Mouse (Mus musculus) CH12.LX (cell line): ENCODE results near the gene Dirc2. TPM values are rescaled to one million over a fixed set of nuclear protein-coding genes. Genes with fewer than 3 reads are reported as not detected.

Source experiments
- DNase-seq: peaks from one replicate; pipeline ENCODE4 v3.0.0-alpha.2; 2013; ENCODE audit errors: extremely low read depth
- H3K27ac ChIP-seq: 2 replicates; pipeline ENCODE4 v1.5.1; 2012; ENCODE audit warnings: low read depth, mild to moderate bottlenecking, control low read depth, moderate library complexity; ENCODE audit not compliant: insufficient read depth
- H3K27me3 ChIP-seq: replicated peaks from 2 replicates; pipeline ENCODE3; 2012; ENCODE audit warnings: inconsistent platforms
- H3K36me3 ChIP-seq, 2 experiments: replicated peaks in 1 of 2; 2 replicates each; pipeline versions ENCODE3 to v1.6.1; 2012; ENCODE audit warnings: inconsistent platforms in 1 of 2, low read length in 1 of 2, mild to moderate bottlenecking in 1 of 2, mixed read lengths in 1 of 2, moderate library complexity in 1 of 2; ENCODE audit not compliant: control insufficient read depth in 1 of 2, insufficient read depth in 1 of 2
- H3K4me1 ChIP-seq, 2 experiments: 2 replicates each; pipeline ENCODE4 v1.6.1; 2012; ENCODE audit warnings: inconsistent platforms in 1 of 2, moderate library complexity in 1 of 2; ENCODE audit not compliant: insufficient read depth in 2 of 2, control insufficient read depth in 1 of 2
- H3K4me2 ChIP-seq: 2 replicates; pipeline ENCODE4 v1.6.1; 2012; ENCODE audit warnings: low read depth, mild to moderate bottlenecking, control low read depth; ENCODE audit not compliant: poor library complexity, insufficient read depth, severe bottlenecking
- H3K4me3 ChIP-seq, 3 experiments: fragments of 150-350 bp in 1 of 3; sonication (generic) in 1 of 3; replicated peaks in 1 of 3; 2 replicates each; pipeline versions ENCODE3 to v1.5.1; 2011 to 2012; ENCODE audit warnings: low read depth in 2 of 3, low read length in 2 of 3, mild to moderate bottlenecking in 2 of 3, moderate library complexity in 2 of 3, control low read depth in 1 of 3, improper control_type of control experiment in 1 of 3, inconsistent platforms in 1 of 3, mixed read lengths in 1 of 3; ENCODE audit not compliant: poor library complexity in 1 of 3
- H3K79me2 ChIP-seq: replicated peaks from 2 replicates; pipeline ENCODE4 v1.6.1; 2012; ENCODE audit warnings: mild to moderate bottlenecking, moderate library complexity; ENCODE audit not compliant: control insufficient read depth, poor library complexity, insufficient read depth, severe bottlenecking; ENCODE audit errors: extremely low read depth
- H3K9ac ChIP-seq: 2 replicates; pipeline ENCODE4 v1.6.1; 2012; ENCODE audit warnings: low read depth, mild to moderate bottlenecking, control low read depth, moderate library complexity; ENCODE audit not compliant: insufficient read depth
- H3K9me3 ChIP-seq: replicated peaks from 2 replicates; pipeline ENCODE3; 2012; ENCODE audit warnings: low read length, inconsistent platforms, mixed read lengths
- CHD1 ChIP-seq: IDR thresholded peaks from 2 replicates; pipeline ENCODE4 v1.6.1; 2012; ENCODE audit warnings: low read depth, low read length, improper control_type of control experiment, inconsistent platforms
- CTCF ChIP-seq, 2 experiments: IDR thresholded peaks in 1 of 2; conservative IDR thresholded peaks in 1 of 2; 2 replicates each; pipeline ENCODE4 v1.5.1; 2011 to 2012; ENCODE audit warnings: low read depth in 2 of 2, low read length in 2 of 2, improper control_type of control experiment in 1 of 2, inconsistent platforms in 1 of 2, mild to moderate bottlenecking in 1 of 2, moderate library complexity in 1 of 2
- E2F4 ChIP-seq: IDR thresholded peaks from 2 replicates; pipeline ENCODE4 v1.6.1; 2011; ENCODE audit warnings: low read depth, low read length, improper control_type of control experiment; ENCODE audit not compliant: insufficient replicate concordance
- ELF1 ChIP-seq: IDR thresholded peaks from 2 replicates; pipeline ENCODE4 v1.6.1; 2014; ENCODE audit warnings: low read depth, mild to moderate bottlenecking, inconsistent platforms, low read length, improper control_type of control experiment
- EP300 ChIP-seq: IDR thresholded peaks from 2 replicates; pipeline ENCODE4 v1.6.1; 2011; ENCODE audit warnings: low read length, improper control_type of control experiment
- GABPA ChIP-seq: IDR thresholded peaks from 2 replicates; pipeline ENCODE4 v1.6.1; 2012; ENCODE audit warnings: low read depth, low read length, improper control_type of control experiment, inconsistent platforms; ENCODE audit not compliant: insufficient replicate concordance
- HCFC1 ChIP-seq: IDR thresholded peaks from 2 replicates; pipeline ENCODE4 v1.6.1; 2012; ENCODE audit warnings: low read depth, mild to moderate bottlenecking, inconsistent platforms, low read length, improper control_type of control experiment
- IRF4 ChIP-seq: IDR thresholded peaks from 2 replicates; pipeline ENCODE4 v1.6.1; 2014; ENCODE audit warnings: low read depth, mild to moderate bottlenecking, inconsistent platforms, low read length, improper control_type of control experiment
- JUN ChIP-seq: IDR thresholded peaks from 2 replicates; pipeline ENCODE4 v1.6.1; 2011; ENCODE audit warnings: low read depth, mild to moderate bottlenecking, low read length, improper control_type of control experiment, moderate library complexity; ENCODE audit not compliant: insufficient read depth
- KAT2A ChIP-seq: IDR thresholded peaks from 2 replicates; pipeline ENCODE4 v1.6.1; 2012; ENCODE audit warnings: low read length, improper control_type of control experiment, inconsistent platforms; ENCODE audit not compliant: insufficient replicate concordance
- MAFK ChIP-seq: IDR thresholded peaks from 2 replicates; pipeline ENCODE4 v1.6.1; 2011; ENCODE audit warnings: low read length, improper control_type of control experiment; ENCODE audit not compliant: insufficient replicate concordance
- MYC ChIP-seq: IDR thresholded peaks from 2 replicates; pipeline ENCODE4 v1.6.1; 2011; ENCODE audit warnings: low read depth, mild to moderate bottlenecking, improper control_type of control experiment, low read length
- NELFE ChIP-seq: IDR thresholded peaks from 2 replicates; pipeline ENCODE4 v1.6.1; 2011; ENCODE audit warnings: low read depth, low read length, improper control_type of control experiment
- POLR2A ChIP-seq: IDR thresholded peaks from 2 replicates; pipeline ENCODE4 v1.6.1; 2011; ENCODE audit warnings: low read depth, mild to moderate bottlenecking, improper control_type of control experiment, low read length
- RAD21 ChIP-seq: IDR thresholded peaks from 2 replicates; pipeline ENCODE4 v1.6.1; 2011; ENCODE audit warnings: low read depth, mild to moderate bottlenecking, low read length, improper control_type of control experiment, moderate library complexity
- RCOR1 ChIP-seq: conservative IDR thresholded peaks from 2 replicates; pipeline ENCODE4 v1.6.1; 2012; ENCODE audit warnings: low read depth, mild to moderate bottlenecking, inconsistent platforms, low read length, improper control_type of control experiment
- SIN3A ChIP-seq: IDR thresholded peaks from 2 replicates; pipeline ENCODE4 v1.6.1; 2012; ENCODE audit warnings: low read length, improper control_type of control experiment, inconsistent platforms
- SMC3 ChIP-seq: IDR thresholded peaks from 2 replicates; pipeline ENCODE4 v1.6.1; 2011; ENCODE audit warnings: low read depth, low read length, improper control_type of control experiment
- TCF12 ChIP-seq: IDR thresholded peaks from 2 replicates; pipeline ENCODE4 v1.6.1; 2014; ENCODE audit warnings: low read depth, mild to moderate bottlenecking, inconsistent platforms, low read length, improper control_type of control experiment
- USF2 ChIP-seq: conservative IDR thresholded peaks from 2 replicates; pipeline ENCODE4 v1.6.1; 2011; ENCODE audit warnings: low read depth, low read length, improper control_type of control experiment
- ZC3H11A ChIP-seq: IDR thresholded peaks from 2 replicates; pipeline ENCODE4 v1.6.1; 2012; ENCODE audit warnings: low read depth, mild to moderate bottlenecking, inconsistent platforms, low read length, improper control_type of control experiment
- ZKSCAN1 ChIP-seq: IDR thresholded peaks from 2 replicates; pipeline ENCODE4 v1.6.1; 2012; ENCODE audit warnings: low read depth, inconsistent platforms, low read length, improper control_type of control experiment, borderline replicate concordance
- ZMIZ1 ChIP-seq: IDR thresholded peaks from 2 replicates; pipeline ENCODE4 v1.6.1; 2012; ENCODE audit warnings: low read depth, mild to moderate bottlenecking, inconsistent platforms, low read length, improper control_type of control experiment
- ZNF384 ChIP-seq: IDR thresholded peaks from 2 replicates; pipeline ENCODE4 v1.6.1; 2012; ENCODE audit warnings: low read depth, low read length, improper control_type of control experiment, inconsistent platforms
- dilution Hi-C: fragments of 300-500 bp; cut with MboI; formaldehyde crosslinking; loops from 2 replicates; pipeline ENCODE4 v1.14.3; 2020; ENCODE audit warnings: low sequenced_read_pairs; ENCODE audit not compliant: extremely low pct_unique_long_range_greater_than_20kb, extremely low pct_ligation_motif_present
- in situ Hi-C: fragments of 300-500 bp; cut with MboI; formaldehyde crosslinking; loops from 3 replicates; pipeline ENCODE4 v1.14.3; 2019; ENCODE audit warnings: low sequenced_read_pairs, low pct_ligation_motif_present, low pct_unique_long_range_greater_than_20kb, mixed read lengths
- polyA plus RNA-seq: library from polyadenylated mRNA; unstranded; fragments of >175 nt; gene quantifications from 2 replicates; pipeline ENCODE4 v1.2.1, GENCODE M21; 2012; ENCODE audit warnings: low read depth; ENCODE audit not compliant: insufficient read length
- total RNA-seq, 2 experiments: library from RNA; depleted of rRNA; stranded (reverse); fragments of 300-350 nt in 1 of 2; fragments of >200 nt in 1 of 2; gene quantifications; 2 replicates each; pipeline ENCODE4 v1.2.3; 2012 to 2014

Dirc2 gene
- total and polyA plus RNA-seq, 3 experiments, result 5.7 to 6.9 (median 6.8) TPM

- Histone ChIP-seq H3K36me3 (peaks cover 0 to 10% of the 10 kb centered on the region in 2 experiments), H3K79me2 (no peaks in the 10 kb centered on the region), H3K4me1 (peaks cover 16 to 86% of the 10 kb centered on the region in 2 experiments), H3K4me3 (no peak overlapping the region), H3K27me3 (no peaks in the 10 kb centered on the region), H3K27ac (no peak overlapping the region), H3K9me3 (no peaks in the 10 kb centered on the region), H3K4me2 (no peak overlapping the region), H3K9ac (no peak overlapping the region)
- in situ Hi-C loops (loop anchor here (10.0 kb wide), 1 partner anchor 193 kb away; the partner anchor contains the start of genes Dtx3l and Parp9), dilution Hi-C loops (no loop called here)
- TF ChIP-seq TCF12 (no peak), GABPA (no peak), SIN3A (no peak), HCFC1 (no peak), POLR2A (no peak), RAD21 (no peak), JUN (no peak), SMC3 (no peak), KAT2A (no peak)
- no peak for DNase-seq
Observed at GRCm38 (mm10) chr16:35741621-35742020, 27.5 kb downstream of the Dirc2 start.

GRCm38 (mm10) chr16:35740943-35741342 lies 28.2 kb downstream of the Dirc2 start:
- no peak for DNase-seq
- dilution Hi-C loops, result no loop called here

GRCm38 (mm10) chr16:35740357-35740756 lies 28.8 kb downstream of the Dirc2 start:
- in situ Hi-C loops, result loop anchor here (10.0 kb wide), 1 partner anchor 194 kb away; the partner anchor contains the start of genes Dtx3l and Parp9
- TF ChIP-seq MAFK (no peak), SIN3A (no peak), USF2 (no peak), E2F4 (no peak), MYC (no peak), EP300 (no peak), ZKSCAN1 (no peak), NELFE (no peak), CHD1 (no peak), TCF12 (no peak), POLR2A (no peak), KAT2A (no peak), ZMIZ1 (no peak), ZC3H11A (no peak), JUN (no peak), RCOR1 (no peak), ZNF384 (no peak), IRF4 (no peak), CTCF (conservative IDR thresholded peaks at IDR 0.05 in 1 of 2, IDR thresholded peaks at IDR 0.05 in 1 of 2; ENCODE audit: low read depth in 2 of 2, low read length in 2 of 2) (no peak)
- H3K9ac ChIP-seq, result no peak overlapping the region
- H3K4me2 ChIP-seq, result no peak overlapping the region
- dilution Hi-C loops, result no loop called here
- H3K4me3 ChIP-seq, result no peak overlapping the region
- no peaks in the 10 kb centered on the region for H3K27me3 ChIP-seq
- H3K27ac ChIP-seq, result no peak overlapping the region
- no peak for DNase-seq
- peaks cover 16 to 80% of the 10 kb centered on the region in 2 experiments for H3K4me1 ChIP-seq
- H3K79me2 ChIP-seq, result no peaks in the 10 kb centered on the region
- H3K9me3 ChIP-seq, result no peaks in the 10 kb centered on the region
- peaks cover 0 to 13% of the 10 kb centered on the region in 2 experiments for H3K36me3 ChIP-seq

More at GRCm38 (mm10) chr16:35740943-35741342, 28.2 kb downstream of the Dirc2 start:
- Histone ChIP-seq H3K4me3 (no peak overlapping the region), H3K4me1 (peaks cover 16 to 84% of the 10 kb centered on the region in 2 experiments), H3K36me3 (peaks cover 0 to 10% of the 10 kb centered on the region in 2 experiments), H3K27me3 (no peaks in the 10 kb centered on the region), H3K4me2 (no peak overlapping the region), H3K79me2 (no peaks in the 10 kb centered on the region), H3K27ac (no peak overlapping the region), H3K9me3 (no peaks in the 10 kb centered on the region), H3K9ac (no peak overlapping the region)
- no peak for TF ChIP-seq ELF1
- in situ Hi-C loops, result loop anchor here (10.0 kb wide), 1 partner anchor 194 kb away; the partner anchor contains the start of genes Dtx3l and Parp9
